Mouse (Mus musculus) cortical plate, adult 2 months (tissue): ENCODE measurements around the gene Phldb3.

Source experiments
- CTCF ChIP-seq: fragments of 200-500 bp; IDR thresholded peaks from 2 replicates; pipeline ENCODE4 v1.5.1; 2011; ENCODE audit warnings: mild to moderate bottlenecking, control low read depth, low read length; ENCODE audit not compliant: insufficient read depth; ENCODE audit errors: extremely low read depth
- POLR2A ChIP-seq: fragments of 200-500 bp; IDR thresholded peaks from 2 replicates; pipeline ENCODE4 v1.6.1; 2011; ENCODE audit warnings: mild to moderate bottlenecking, low read length, control low read depth; ENCODE audit not compliant: insufficient read depth; ENCODE audit errors: extremely low read depth

- peak; percentile 96 for TF ChIP-seq POLR2A
- no peak for TF ChIP-seq CTCF
Observed at GRCm38 (mm10) chr7:24587330-24588105, 23.0 kb upstream of the Phldb3 start, which contains the start of the genes Ethe1 and Zfp575.
